Mouse (Mus musculus) testis, adult 10 weeks (tissue): ENCODE measurements around the gene Shc3. TPM values are rescaled to one million over a fixed set of nuclear protein-coding genes. Genes with fewer than 3 reads are reported as not detected.

Source experiments
- polyA plus RNA-seq: library from polyadenylated mRNA; stranded (reverse); fragments of 350-450 nt; fragmentation: Illumina TruSeq; extraction: RNeasy Lipid Tissue Mini Kit (QIAGEN cat#74804); gene quantifications from one replicate; pipeline ENCODE4 v1.2.3, GENCODE M21; 2014; ENCODE audit warnings: low read depth, low replicate concordance

The Shc3 gene
- polyA plus RNA-seq, result 0.36 TPM

GRCm38 (mm10) chr13:51568911-51569684, at the start of gene Shc3:
Gene Shc3, minus strand, starts transcription at chr13:51569419.

GRCm38 (mm10) chr13:51408519-51409001, 160.7 kb downstream of the Shc3 start, which contains the start of gene S1pr3:
Gene S1pr3, plus strand, starts transcription at chr13:51408639.

Other genes with a start within 250 kb of the Shc3 start
- 1.2 TPM for gene S1pr3, start 160.8 kb downstream of the Shc3 start, polyA plus RNA-seq
- gene Cks2, start 75.8 kb upstream of the Shc3 start, polyA plus RNA-seq, result 441 TPM
- 12.2 TPM for gene Secisbp2, start 82.3 kb upstream of the Shc3 start, polyA plus RNA-seq
- 0.39 TPM for gene Sema4d, start 224.3 kb upstream of the Shc3 start, polyA plus RNA-seq